Mouse (Mus musculus) hindbrain, embryonic 15.5 days (tissue): Measurements from ENCODE around the gene Klf7. TPM values are rescaled to one million over a fixed set of nuclear protein-coding genes. Genes with fewer than 3 reads are reported as not detected.
A peak's percentile ranks its signal among the peaks of the same experiment; 100 is the strongest.
"Not testable (repeated sequence)": the region's sequence is repeated elsewhere in the genome, so short reads cannot be mapped to it uniquely, and the experiment has no call there.

Source experiments
- ATAC-seq: fragments of 200-750 bp; cut with Nextera tagmentation; 2 replicates; pipeline ENCODE4 v1.8.0; 2017; ENCODE audit warnings: low read depth, moderate number of reproducible peaks, moderate TSS enrichment; ENCODE audit not compliant: low FRiP score
- H3K27ac ChIP-seq: fragments of 300-500 bp; sonication (generic); replicated peaks from 2 replicates; pipeline ENCODE4 v1.5.1; 2015; ENCODE audit warnings: mild to moderate bottlenecking, inconsistent platforms
- H3K27me3 ChIP-seq: fragments of 300-500 bp; sonication (generic); 2 replicates; pipeline ENCODE4 v1.6.1; 2015; ENCODE audit warnings: control low read depth, inconsistent platforms
- H3K36me3 ChIP-seq: fragments of 300-500 bp; sonication (generic); 2 replicates; pipeline ENCODE4 v1.6.1; 2015; ENCODE audit warnings: control low read depth, inconsistent platforms
- H3K4me1 ChIP-seq: fragments of 300-500 bp; sonication (generic); replicated peaks from 2 replicates; pipeline ENCODE4 v1.6.1; 2015; ENCODE audit warnings: control low read depth, inconsistent platforms
- H3K4me2 ChIP-seq: fragments of 300-500 bp; sonication (generic); 2 replicates; pipeline ENCODE4 v1.6.1; 2015; ENCODE audit warnings: moderate library complexity, mild to moderate bottlenecking, inconsistent platforms
- H3K4me3 ChIP-seq: fragments of 300-500 bp; sonication (generic); 2 replicates; pipeline ENCODE4 v1.5.1; 2015; ENCODE audit warnings: mild to moderate bottlenecking, inconsistent platforms
- H3K9ac ChIP-seq: fragments of 300-500 bp; sonication (generic); 2 replicates; pipeline ENCODE4 v1.6.1; 2015; ENCODE audit warnings: inconsistent platforms
- H3K9me3 ChIP-seq: fragments of 300-500 bp; sonication (generic); 2 replicates; pipeline ENCODE4 v1.6.1; 2016; ENCODE audit warnings: control low read depth, inconsistent platforms
- WGBS: fragments of 180-500 bp; shearing (Covaris S2); methylation state at CpG from one replicate; pipeline ENCODE4 v1.1.7; 2015; 5-methylcytosine and 5-hydroxymethylcytosine counted together
- polyA plus RNA-seq: library from polyadenylated mRNA; unstranded; fragments of >200 nt; fragmentation: Nextera tagmentation; extraction: Ambion mirVana; gene quantifications from 2 replicates; pipeline ENCODE4 v1.2.1, GENCODE M21; 2015

Gene Klf7
- polyA plus RNA-seq, 1 experiment from 2014 or later, result 117 TPM

GRCm38 (mm10) chr1:64119358-64119794 lies 2.7 kb downstream of the Klf7 start:
- H3K27me3 ChIP-seq, result no peaks in the 10 kb centered on the region
- no peak for ATAC-seq
- 3% methylated on average over 7 of the region's 7 CpGs for WGBS
- peak overlapping the region; percentile 100 for H3K27ac ChIP-seq
- peak overlapping the region; percentile 93 for H3K9ac ChIP-seq
- H3K4me2 ChIP-seq, result peak overlapping the region; percentile 71
- H3K4me1 ChIP-seq, result peaks cover 53% of the 10 kb centered on the region
- no peaks in the 10 kb centered on the region for H3K9me3 ChIP-seq
- peak overlapping the region; percentile 81 for H3K4me3 ChIP-seq
- no peaks in the 10 kb centered on the region for H3K36me3 ChIP-seq

GRCm38 (mm10) chr1:64118285-64119170 lies 3.6 kb downstream of the Klf7 start:
- Histone ChIP-seq H3K9ac (peak overlapping the region; percentile 93), H3K36me3 (no peaks in the 10 kb centered on the region), H3K4me3 (peak overlapping the region; percentile 81), H3K4me1 (peaks cover 62% of the 10 kb centered on the region), H3K27me3 (no peaks in the 10 kb centered on the region), H3K4me2 (peak overlapping the region; percentile 71), H3K27ac (peak overlapping the region; percentile 100), H3K9me3 (no peaks in the 10 kb centered on the region)
- 19% methylated on average over 6 of the region's 6 CpGs for WGBS
- no peak for ATAC-seq

GRCm38 (mm10) chr1:64117478-64118284 lies 4.4 kb downstream of the Klf7 start:
- Histone ChIP-seq H3K4me1 (peaks cover 66% of the 10 kb centered on the region), H3K4me3 (peak overlapping the region; percentile 81), H3K9ac (peak overlapping the region; percentile 93), H3K9me3 (no peaks in the 10 kb centered on the region), H3K27me3 (no peaks in the 10 kb centered on the region), H3K36me3 (no peaks in the 10 kb centered on the region), H3K27ac (peak overlapping the region; percentile 100), H3K4me2 (peak overlapping the region; percentile 71)
- WGBS, result 53% methylated on average over 11 of the region's 11 CpGs
- ATAC-seq, result no peak

GRCm38 (mm10) chr1:64116746-64117455 lies 5.2 kb downstream of the Klf7 start:
- peak overlapping the region; percentile 71 for H3K4me2 ChIP-seq
- H3K9ac ChIP-seq, result peak overlapping the region; percentile 93
- H3K27me3 ChIP-seq, result no peaks in the 10 kb centered on the region
- H3K36me3 ChIP-seq, result no peaks in the 10 kb centered on the region
- peak overlapping the region; percentile 81 for H3K4me3 ChIP-seq
- peak overlapping the region; percentile 100 for H3K27ac ChIP-seq
- peaks cover 65% of the 10 kb centered on the region for H3K4me1 ChIP-seq
- 26% methylated on average over 6 of the region's 6 CpGs for WGBS
- ATAC-seq, result no peak
- no peaks in the 10 kb centered on the region for H3K9me3 ChIP-seq

DNA sequence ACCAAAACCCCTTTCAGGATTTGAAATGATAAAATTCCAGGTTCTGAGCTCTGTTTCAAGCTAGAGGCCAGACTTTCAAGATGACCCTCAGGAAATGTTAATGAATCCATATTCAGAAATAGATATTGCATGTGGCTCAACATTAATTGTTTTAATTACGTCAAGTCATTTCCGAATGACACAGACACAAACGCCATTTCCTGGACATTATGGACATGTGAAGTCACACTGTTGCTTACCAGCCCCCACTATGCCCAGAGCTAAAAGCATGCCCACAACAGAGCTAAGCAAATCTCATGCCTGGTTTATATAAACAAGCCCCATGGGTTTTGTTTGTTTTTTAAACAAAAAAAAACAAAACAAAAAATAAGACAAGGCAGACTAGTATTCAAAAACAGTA lies 7.5 kb downstream of the Klf7 start:
- Histone ChIP-seq H3K9ac (no peak overlapping the region), H3K4me3 (no peak overlapping the region), H3K4me2 (no peak overlapping the region), H3K27ac (no peak overlapping the region), H3K4me1 (peaks cover 77% of the 10 kb centered on the region), H3K36me3 (no peaks in the 10 kb centered on the region), H3K9me3 (no peaks in the 10 kb centered on the region), H3K27me3 (no peaks in the 10 kb centered on the region)
- ATAC-seq, result no peak
- WGBS, result 76% methylated on average over 3 of the region's 3 CpGs

DNA sequence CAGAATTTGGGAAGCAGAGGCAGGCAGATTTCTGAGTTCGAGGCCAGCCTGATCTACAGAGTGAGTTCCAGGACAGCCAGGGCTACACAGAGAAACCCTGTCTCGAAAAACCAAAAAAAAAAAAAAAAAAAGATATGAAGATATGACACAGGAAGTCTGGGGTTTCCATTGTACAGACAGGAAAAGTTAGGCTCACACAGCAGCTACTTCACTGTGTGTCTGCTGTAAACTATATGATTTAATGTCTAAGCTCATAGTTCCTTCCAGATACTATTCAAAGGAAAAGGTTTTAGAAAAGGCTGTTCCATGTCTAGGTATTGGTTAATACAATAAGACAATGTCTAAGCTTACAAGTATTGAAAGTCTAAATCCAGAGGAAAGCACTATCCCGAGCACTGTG lies 13.4 kb downstream of the Klf7 start:
- not testable (repeated sequence) for H3K27me3 ChIP-seq, H3K9me3 ChIP-seq, H3K4me3 ChIP-seq, H3K9ac ChIP-seq, ATAC-seq, H3K27ac ChIP-seq, H3K36me3 ChIP-seq, H3K4me2 ChIP-seq
- peaks cover 55% of the 10 kb centered on the region for H3K4me1 ChIP-seq
- WGBS, result 83% methylated on average over 3 of the region's 3 CpGs

DNA sequence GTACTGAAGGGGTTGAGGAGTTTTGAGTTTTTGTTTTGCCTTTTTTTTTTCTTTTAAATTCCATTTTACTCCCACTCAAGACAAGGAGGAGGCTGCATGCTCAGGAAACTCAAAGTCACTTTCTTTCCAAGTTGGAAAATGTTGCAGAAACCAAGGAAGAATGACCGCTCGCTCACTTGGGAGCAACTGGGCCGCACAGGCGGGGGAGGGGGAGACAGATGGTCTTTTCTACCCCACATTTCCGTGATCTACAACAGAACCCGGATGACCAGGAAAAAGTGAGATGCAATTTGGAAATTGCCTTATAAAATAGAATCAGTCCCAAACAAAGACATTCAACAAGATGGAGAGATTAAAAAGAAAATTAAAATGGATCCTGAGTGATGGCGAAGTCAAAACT lies 14.6 kb downstream of the Klf7 start:
- Histone ChIP-seq H3K9ac (no peak overlapping the region), H3K27me3 (no peaks in the 10 kb centered on the region), H3K27ac (no peak overlapping the region), H3K36me3 (no peaks in the 10 kb centered on the region; the same call in 1 of the 2 replicates), H3K4me2 (no peak overlapping the region), H3K4me3 (no peak overlapping the region), H3K9me3 (no peaks in the 10 kb centered on the region), H3K4me1 (peaks cover 46% of the 10 kb centered on the region)
- WGBS, result 61% methylated on average over 7 of the region's 7 CpGs
- ATAC-seq, result no peak

DNA sequence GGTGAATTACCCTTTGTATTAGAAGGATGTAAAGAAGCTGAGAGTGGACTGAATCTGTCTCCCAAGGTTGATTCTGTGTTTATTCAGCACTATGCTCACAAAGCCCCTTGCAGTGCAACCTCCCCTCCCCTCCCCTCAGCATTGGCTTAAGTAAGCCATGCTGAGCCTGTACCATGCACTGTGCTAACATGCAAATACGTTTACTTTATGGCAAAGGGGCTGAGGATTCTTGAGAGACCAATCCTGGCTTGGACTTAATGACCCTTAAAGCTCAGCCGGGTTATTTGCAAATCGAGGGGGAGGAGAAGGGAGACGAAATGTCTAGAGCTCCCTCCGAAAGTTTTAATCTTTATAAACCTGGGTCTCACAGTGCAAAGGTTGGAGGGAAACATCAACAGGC lies 16.0 kb downstream of the Klf7 start:
- no peak overlapping the region for H3K4me3 ChIP-seq
- WGBS, result 33% methylated on average over 5 of the region's 5 CpGs
- peak overlapping the region; percentile 11; the same call in 1 of the 2 replicates for H3K4me2 ChIP-seq
- ATAC-seq, result peak; percentile 50; the same call in 1 of the 2 replicates
- H3K27ac ChIP-seq, result no peak overlapping the region
- H3K4me1 ChIP-seq, result peaks cover 43% of the 10 kb centered on the region
- no peaks in the 10 kb centered on the region for H3K27me3 ChIP-seq
- no peak overlapping the region; the same call in 1 of the 2 replicates for H3K9ac ChIP-seq
- no peaks in the 10 kb centered on the region; the same call in 1 of the 2 replicates for H3K36me3 ChIP-seq
- H3K9me3 ChIP-seq, result no peaks in the 10 kb centered on the region

- ATAC-seq, result no peak
- peaks cover 46% of the 10 kb centered on the region for H3K4me1 ChIP-seq
- H3K27ac ChIP-seq, result no peak overlapping the region
- no peak overlapping the region for H3K4me3 ChIP-seq
- H3K4me2 ChIP-seq, result no peak overlapping the region
- H3K9ac ChIP-seq, result no peak overlapping the region
- H3K27me3 ChIP-seq, result no peaks in the 10 kb centered on the region
- H3K9me3 ChIP-seq, result no peaks in the 10 kb centered on the region
- no peaks in the 10 kb centered on the region; the same call in 1 of the 2 replicates for H3K36me3 ChIP-seq
- WGBS, result 91% methylated on average over 7 of the region's 7 CpGs
These were observed 16.9 kb downstream of the Klf7 start for GRCm38 (mm10) chr1:64105181-64105646.

DNA sequence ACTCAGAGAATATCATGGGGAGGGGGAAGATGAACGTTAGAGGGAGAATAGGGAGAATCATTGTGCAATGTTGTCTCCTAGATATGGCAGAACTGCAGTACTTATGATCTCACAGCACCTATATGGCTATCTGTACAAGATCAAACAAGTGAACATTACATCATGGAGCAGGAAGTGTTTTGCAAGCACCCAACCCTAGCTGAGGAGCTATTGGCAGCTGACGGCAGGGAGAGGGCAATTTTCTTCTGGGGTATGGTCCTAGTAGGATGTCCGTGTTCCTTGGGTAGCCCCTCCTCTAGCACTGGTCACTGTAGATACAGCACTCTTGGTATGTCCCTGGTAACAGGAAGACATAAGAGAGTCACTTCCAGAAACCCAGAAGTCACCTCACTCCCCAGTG lies 17.4 kb downstream of the Klf7 start:
- Histone ChIP-seq H3K4me3 (no peak overlapping the region), H3K27me3 (no peaks in the 10 kb centered on the region), H3K9ac (no peak overlapping the region), H3K27ac (no peak overlapping the region), H3K4me1 (peaks cover 42% of the 10 kb centered on the region), H3K9me3 (no peaks in the 10 kb centered on the region), H3K36me3 (no peaks in the 10 kb centered on the region; the same call in 1 of the 2 replicates), H3K4me2 (no peak overlapping the region)
- 92% methylated on average over 3 of the region's 3 CpGs for WGBS
- no peak; the same call in 1 of the 2 replicates for ATAC-seq

GRCm38 (mm10) chr1:64101331-64101730 lies 20.8 kb downstream of the Klf7 start:
- Histone ChIP-seq H3K36me3 (no peaks in the 10 kb centered on the region; the same call in 1 of the 2 replicates), H3K9ac (no peak overlapping the region), H3K4me3 (no peak overlapping the region), H3K27me3 (no peaks in the 10 kb centered on the region), H3K4me2 (no peak overlapping the region), H3K4me1 (peaks cover 52% of the 10 kb centered on the region), H3K9me3 (no peaks in the 10 kb centered on the region), H3K27ac (no peak overlapping the region)
- no peak for ATAC-seq
- WGBS, result 79% methylated on average over 3 of the region's 3 CpGs
